ENCODE assay signal across 20 mouse cellular contexts in genomic region chr17:34569919-34570318, GRCm38 (mm10). TPM values are rescaled to one million over a fixed set of nuclear protein-coding genes. Genes with fewer than 3 reads are reported as not detected.
A peak's percentile ranks its signal among the peaks of the same experiment; 100 is the strongest.
DNase-seq lines count a peak whose midpoint lies in the region; ATAC-seq and TF ChIP-seq lines count a peak whose summit lies in the region.
"Had no signal": no experiment of that assay in that cellular context is flagged by ENCODE, and none has a peak within 500 bp of the region (broad histone marks: within the 10 kb centered on the region; RNA-seq: fewer than 3 reads in every experiment).

No protein-coding gene starts in this region.

- H3K4me2 ChIP-seq in kidney, postnatal 0 days (ENCODE audit: low read length): no peak overlapping the region
- H3K4me2 ChIP-seq in kidney, embryonic 15.5 days: no peak overlapping the region
- no peak overlapping the region for H3K4me2 ChIP-seq in forebrain, embryonic 15.5 days (replicated peaks)

- WGBS in kidney, postnatal 0 days: 71% methylated on average over 4 of the region's 4 CpGs
- 76% methylated on average over 4 of the region's 4 CpGs for WGBS in kidney, embryonic 15.5 days
- WGBS in limb, embryonic 10.5 days: 73% methylated on average over 4 of the region's 4 CpGs
- WGBS in forebrain, embryonic 15.5 days: 63% methylated on average over 4 of the region's 4 CpGs

- H3K4me3 ChIP-seq in kidney, postnatal 0 days (replicated peaks; ENCODE audit: low read depth, low read length): no peak overlapping the region
- H3K4me3 ChIP-seq in kidney, embryonic 15.5 days (replicated peaks): no peak overlapping the region
- no peak overlapping the region for H3K4me3 ChIP-seq in limb, embryonic 10.5 days
- no peak overlapping the region for H3K4me3 ChIP-seq in forebrain, embryonic 15.5 days

- no peaks in the 10 kb centered on the region for H3K36me3 ChIP-seq in kidney, postnatal 0 days (ENCODE audit: insufficient read depth, low read length)
- H3K36me3 ChIP-seq in kidney, embryonic 15.5 days: no peaks in the 10 kb centered on the region
- H3K36me3 ChIP-seq in limb, embryonic 10.5 days: 0 out of 2 replicates have a peak, but pooled peaks cover 2% of the 10 kb centered on the region
- H3K36me3 ChIP-seq in forebrain, embryonic 15.5 days: no peaks in the 10 kb centered on the region
- H3K36me3 ChIP-seq: G1E had no signal

- H3K9ac ChIP-seq in kidney, postnatal 0 days (ENCODE audit: low read depth, low read length): 0 out of 2 replicates have a peak overlapping the region, but pooled peaks have one; percentile 8
- H3K9ac ChIP-seq in kidney, embryonic 15.5 days: no peak overlapping the region
- no peak overlapping the region for H3K9ac ChIP-seq in forebrain, embryonic 15.5 days (replicated peaks)

- peaks cover 6% of the 10 kb centered on the region for H3K4me1 ChIP-seq in kidney, postnatal 0 days (replicated peaks; ENCODE audit: insufficient read depth, low read length)
- H3K4me1 ChIP-seq in kidney, embryonic 15.5 days: peaks cover 11% of the 10 kb centered on the region
- H3K4me1 ChIP-seq in limb, embryonic 10.5 days: peaks cover 13% of the 10 kb centered on the region
- H3K4me1 ChIP-seq in forebrain, embryonic 15.5 days: no peaks in the 10 kb centered on the region

- no peak for ATAC-seq in kidney, postnatal 0 days (replicated peaks; ENCODE audit: low FRiP score, low read depth)
- ATAC-seq in kidney, embryonic 15.5 days (replicated peaks; ENCODE audit: low FRiP score): no peak
- ATAC-seq in forebrain, embryonic 15.5 days (replicated peaks): no peak
- ATAC-seq: activated CD4-positive, CD25-positive, alpha-beta regulatory T cell, adult 4 months; CD4-positive, CD25-positive, alpha-beta regulatory T cell, adult 4 months; Patski had no signal

- no peaks in the 10 kb centered on the region for H3K27me3 ChIP-seq in kidney, postnatal 0 days (ENCODE audit: insufficient read depth, low read length)
- no peaks in the 10 kb centered on the region for H3K27me3 ChIP-seq in kidney, embryonic 15.5 days
- H3K27me3 ChIP-seq in limb, embryonic 10.5 days (ENCODE audit: low read depth, poor library complexity, severe bottlenecking): no peaks in the 10 kb centered on the region
- H3K27me3 ChIP-seq in forebrain, embryonic 15.5 days: no peaks in the 10 kb centered on the region

- TF ChIP-seq CTCF in kidney, postnatal 0 days (IDR thresholded peaks at IDR 0.05; ENCODE audit: low read depth): no peak

- no peak overlapping the region for H3K27ac ChIP-seq in kidney, postnatal 0 days
- H3K27ac ChIP-seq in kidney, embryonic 15.5 days: no peak overlapping the region
- H3K27ac ChIP-seq in limb, embryonic 10.5 days: 0 out of 2 replicates have a peak overlapping the region, but pooled peaks have one; percentile 16
- H3K27ac ChIP-seq in forebrain, embryonic 15.5 days (replicated peaks): no peak overlapping the region

- H3K9me3 ChIP-seq in kidney, postnatal 0 days (replicated peaks; ENCODE audit: low read length): no peaks in the 10 kb centered on the region
- H3K9me3 ChIP-seq in kidney, embryonic 15.5 days (replicated peaks): 0 out of 2 replicates have a peak, but pooled peaks cover 3% of the 10 kb centered on the region
- no peaks in the 10 kb centered on the region for H3K9me3 ChIP-seq in limb, embryonic 10.5 days (replicated peaks)
- no peaks in the 10 kb centered on the region for H3K9me3 ChIP-seq in forebrain, embryonic 15.5 days
- H3K9me3 ChIP-seq: G1E had no signal

- DNase-seq in heart, adult 11 months: peak; percentile 89
- no peak for DNase-seq in heart, adult 9 months (ENCODE audit: low spot score in 2 of 2)
- no peak for DNase-seq in kidney, postnatal 0 days (ENCODE audit: low spot score)
- no peak for DNase-seq in limb, embryonic 10.5 days (ENCODE audit: low spot score)
- DNase-seq: adrenal gland, adult 2 months; adrenal gland, adult 8-10 months; adrenal gland, postnatal 10 days; adrenal gland, postnatal 14 days; adrenal gland, postnatal 25 days; adrenal gland, postnatal 36 days; B cell, adult 2 months; cerebellum, adult 11 months; cerebellum, adult 11-12 months; cerebellum, adult 18-20 months had no signal

RNA-seq across cellular contexts. Expression of gene Notch4, which starts 5.9 kb away (rescaled TPM):
- 6.8 and 10.6 TPM in 2 replicates for polyA plus RNA-seq in kidney, postnatal 0 days (2015; fragmentation: Nextera tagmentation; extraction: Ambion mirVana)
- 8.7 and 11.8 TPM in 2 replicates for polyA plus RNA-seq in kidney, embryonic 15.5 days (2015; fragmentation: Nextera tagmentation; extraction: Ambion mirVana)
- 6.4 and 8.2 TPM in 2 replicates for polyA plus RNA-seq in limb, embryonic 10.5 days (2016; fragmentation: Nextera tagmentation; extraction: Ambion mirVana)
- 5.8 and 6.1 TPM in 2 replicates for polyA plus RNA-seq in forebrain, embryonic 15.5 days (2015; fragmentation: Nextera tagmentation; extraction: Ambion mirVana)

RNA-seq across cellular contexts. Expression of gene Gpsm3, which starts 19.7 kb away (rescaled TPM):
- 28.5 and 29.5 TPM in 2 replicates for polyA plus RNA-seq in kidney, postnatal 0 days (2015; fragmentation: Nextera tagmentation; extraction: Ambion mirVana)
- polyA plus RNA-seq in kidney, embryonic 15.5 days (2015; fragmentation: Nextera tagmentation; extraction: Ambion mirVana): 20.8 and 22.6 TPM in 2 replicates
- 4.8 and 10.5 TPM in 2 replicates for polyA plus RNA-seq in limb, embryonic 10.5 days (2016; fragmentation: Nextera tagmentation; extraction: Ambion mirVana)
- 2.7 and 3.2 TPM in 2 replicates for polyA plus RNA-seq in forebrain, embryonic 15.5 days (2015; fragmentation: Nextera tagmentation; extraction: Ambion mirVana)

RNA-seq across cellular contexts. Expression of gene Pbx2, which starts 21.1 kb away (rescaled TPM):
- polyA plus RNA-seq in kidney, postnatal 0 days (2015; fragmentation: Nextera tagmentation; extraction: Ambion mirVana): 13.0 and 13.2 TPM in 2 replicates
- polyA plus RNA-seq in kidney, embryonic 15.5 days (2015; fragmentation: Nextera tagmentation; extraction: Ambion mirVana): 14.9 and 16.7 TPM in 2 replicates
- 19.9 and 22.5 TPM in 2 replicates for polyA plus RNA-seq in limb, embryonic 10.5 days (2016; fragmentation: Nextera tagmentation; extraction: Ambion mirVana)
- 6.8 and 7.5 TPM in 2 replicates for polyA plus RNA-seq in forebrain, embryonic 15.5 days (2015; fragmentation: Nextera tagmentation; extraction: Ambion mirVana)

RNA-seq across cellular contexts. Expression of gene Ager, which starts 27.7 kb away (rescaled TPM):
- polyA plus RNA-seq in kidney, postnatal 0 days (2015; fragmentation: Nextera tagmentation; extraction: Ambion mirVana): 7.4 and 7.9 TPM in 2 replicates
- polyA plus RNA-seq in kidney, embryonic 15.5 days (2015; fragmentation: Nextera tagmentation; extraction: Ambion mirVana): 6.5 and 7.5 TPM in 2 replicates
- 2.6 and 3.6 TPM in 2 replicates for polyA plus RNA-seq in limb, embryonic 10.5 days (2016; fragmentation: Nextera tagmentation; extraction: Ambion mirVana)
- 1.8 TPM in 2 replicates for polyA plus RNA-seq in forebrain, embryonic 15.5 days (2015; fragmentation: Nextera tagmentation; extraction: Ambion mirVana)

RNA-seq across cellular contexts. Expression of gene Rnf5, which starts 33.6 kb away (rescaled TPM):
- 154 and 177 TPM in 2 replicates for polyA plus RNA-seq in kidney, postnatal 0 days (2015; fragmentation: Nextera tagmentation; extraction: Ambion mirVana)
- 166 and 168 TPM in 2 replicates for polyA plus RNA-seq in kidney, embryonic 15.5 days (2015; fragmentation: Nextera tagmentation; extraction: Ambion mirVana)
- 149 and 162 TPM in 2 replicates for polyA plus RNA-seq in limb, embryonic 10.5 days (2016; fragmentation: Nextera tagmentation; extraction: Ambion mirVana)
- polyA plus RNA-seq in forebrain, embryonic 15.5 days (2015; fragmentation: Nextera tagmentation; extraction: Ambion mirVana): 313 and 321 TPM in 2 replicates
